Mouse (Mus musculus) neutrophil, adult 5-6 weeks (primary cell): ENCODE measurements at regions not wholly inside any gene's neighbourhood (a gene's known extent, or its start where the extent isn't known, plus 50 kb on each side); places are given as distances from the start of the nearest gene placed in this dataset.

Source experiments
- ATAC-seq: fragments of 151-379, 151-347 bp; 2 replicates; pipeline ENCODE4 v1.8.0; 2017; ENCODE audit warnings: mild to moderate bottlenecking, moderate TSS enrichment; ENCODE audit not compliant: insufficient number of reproducible peaks, poor library complexity, low FRiP score, severe bottlenecking; ENCODE audit errors: extremely low read depth

- ATAC-seq, result no peak
These were observed 149.6 kb downstream of the Thbs2 start for GRCm38 (mm10) chr17:14544343-14545002.

- no peak for ATAC-seq
These were observed 153.0 kb downstream of the Thbs2 start for GRCm38 (mm10) chr17:14541035-14541434.

GRCm38 (mm10) chr17:14540269-14540975 is 153.6 kb downstream of the Thbs2 start:
- no peak for ATAC-seq

GRCm38 (mm10) chr17:14539651-14540050 is 154.4 kb downstream of the Thbs2 start:
- ATAC-seq, result no peak

GRCm38 (mm10) chr17:14539191-14539590 is 154.8 kb downstream of the Thbs2 start:
- no peak for ATAC-seq

- no peak for ATAC-seq
These were observed 155.5 kb downstream of the Thbs2 start for GRCm38 (mm10) chr17:14538527-14538926.

- no peak for ATAC-seq
These were observed 161.1 kb downstream of the Thbs2 start for GRCm38 (mm10) chr17:14532979-14533314.

GRCm38 (mm10) chr17:14532298-14532978 is 161.6 kb downstream of the Thbs2 start:
- no peak for ATAC-seq

- ATAC-seq, result no peak
These were observed 162.2 kb downstream of the Thbs2 start for GRCm38 (mm10) chr17:14531796-14532195.

GRCm38 (mm10) chr17:14527691-14528090 is 166.3 kb downstream of the Thbs2 start:
- ATAC-seq, result no peak

- no peak for ATAC-seq
These were observed 168.8 kb downstream of the Thbs2 start for GRCm38 (mm10) chr17:14525255-14525654.

GRCm38 (mm10) chr17:14524426-14525236 is 169.4 kb downstream of the Thbs2 start:
- ATAC-seq, result no peak

- no peak for ATAC-seq
These were observed 172.0 kb downstream of the Thbs2 start for GRCm38 (mm10) chr17:14522011-14522410.

GRCm38 (mm10) chr17:14520565-14520964 is 173.5 kb downstream of the Thbs2 start:
- ATAC-seq, result no peak

- no peak for ATAC-seq
These were observed 174.7 kb downstream of the Thbs2 start for GRCm38 (mm10) chr17:14519367-14519766.

GRCm38 (mm10) chr17:14518216-14518615 is 175.8 kb downstream of the Thbs2 start:
- ATAC-seq, result no peak

GRCm38 (mm10) chr17:14517368-14517767 is 176.7 kb downstream of the Thbs2 start:
- ATAC-seq, result no peak

GRCm38 (mm10) chr17:14516097-14516496 is 177.9 kb downstream of the Thbs2 start:
- ATAC-seq, result no peak

GRCm38 (mm10) chr17:14513454-14513853 is 180.6 kb downstream of the Thbs2 start:
- no peak for ATAC-seq
